Mouse (Mus musculus): ENCODE measurements around the gene Zswim8. TPM values are rescaled to one million over a fixed set of nuclear protein-coding genes. Genes with fewer than 3 reads are reported as not detected.

The Zswim8 gene
- polyA plus RNA-seq (2016; fragmentation: Nextera tagmentation; extraction: Ambion mirVana) = 26.1 and 34.4 TPM in 2 replicates

- Histone ChIP-seq H3K4me1 (peaks cover 36% of the 10 kb centered on the region), H3K27me3 (ENCODE audit: low read depth, poor library complexity, severe bottlenecking) (no peaks in the 10 kb centered on the region), H3K4me3 (peak within 1 kb of the TSS; percentile 99), H3K36me3 (peaks cover 48% of the 10 kb centered on the region), H3K9me3 (replicated peaks) (no peaks in the 10 kb centered on the region), H3K27ac (replicated peaks) (peak within 1 kb of the TSS; percentile 95)
- WGBS = under 1% methylated on average over 78 of the region's 80 CpGs
- DNase-seq (ENCODE audit: low spot score) = peak; percentile 91
Measured at GRCm38 (mm10) chr14:20707201-20708190, at the start of gene Zswim8. Zswim8 (plus strand) TSS chr14:20707552.

- Histone ChIP-seq H3K36me3 (no peaks in the 10 kb centered on the region), H3K27ac (replicated peaks) (no peak overlapping the region), H3K9me3 (replicated peaks) (no peaks in the 10 kb centered on the region), H3K4me3 (no peak overlapping the region), H3K4me1 (peaks cover 22% of the 10 kb centered on the region), H3K27me3 (ENCODE audit: low read depth, poor library complexity, severe bottlenecking) (peaks cover 26% of the 10 kb centered on the region)
- DNase-seq (ENCODE audit: low spot score) = no peak
Measured at GRCm38 (mm10) chr14:20658326-20658725, 49.0 kb upstream of the Zswim8 start.

- 81% methylated on average over 6 of the region's 6 CpGs for WGBS
- DNase-seq (ENCODE audit: low spot score) = no peak
- Histone ChIP-seq H3K4me1 (peaks cover 22% of the 10 kb centered on the region), H3K27ac (replicated peaks) (no peak overlapping the region), H3K36me3 (no peaks in the 10 kb centered on the region), H3K9me3 (replicated peaks) (no peaks in the 10 kb centered on the region), H3K4me3 (no peak overlapping the region), H3K27me3 (ENCODE audit: low read depth, poor library complexity, severe bottlenecking) (peaks cover 32% of the 10 kb centered on the region)
Measured at GRCm38 (mm10) chr14:20658902-20659301, 48.5 kb upstream of the Zswim8 start.

- no peaks in the 10 kb centered on the region for H3K9me3 ChIP-seq (replicated peaks)
- H3K4me1 ChIP-seq = peaks cover 28% of the 10 kb centered on the region
- WGBS = 94% methylated on average over 7 of the region's 7 CpGs
- no peaks in the 10 kb centered on the region for H3K36me3 ChIP-seq
- H3K4me3 ChIP-seq = no peak overlapping the region
- H3K27me3 ChIP-seq (ENCODE audit: low read depth, poor library complexity, severe bottlenecking) = peaks cover 35% of the 10 kb centered on the region
- H3K27ac ChIP-seq (replicated peaks) = no peak overlapping the region
- DNase-seq (ENCODE audit: low spot score) = no peak
Measured at GRCm38 (mm10) chr14:20659687-20660086, 47.7 kb upstream of the Zswim8 start.

- Histone ChIP-seq H3K27ac (replicated peaks) (peak overlapping the region; percentile 87), H3K4me1 (peaks cover 28% of the 10 kb centered on the region), H3K27me3 (ENCODE audit: low read depth, poor library complexity, severe bottlenecking) (peaks cover 41% of the 10 kb centered on the region), H3K4me3 (peak overlapping the region; percentile 75), H3K36me3 (no peaks in the 10 kb centered on the region), H3K9me3 (replicated peaks) (no peaks in the 10 kb centered on the region)
- peak; percentile 93 for DNase-seq (ENCODE audit: low spot score)
- WGBS = under 1% methylated on average over 52 of the region's 52 CpGs
Measured at GRCm38 (mm10) chr14:20660827-20661660, 46.3 kb upstream of the Zswim8 start.

GRCm38 (mm10) chr14:20661661-20662331 lies 45.6 kb upstream of the Zswim8 start:
- Histone ChIP-seq H3K9me3 (replicated peaks) (no peaks in the 10 kb centered on the region), H3K4me3 (peak overlapping the region; percentile 75), H3K4me1 (peaks cover 28% of the 10 kb centered on the region), H3K36me3 (no peaks in the 10 kb centered on the region), H3K27me3 (ENCODE audit: low read depth, poor library complexity, severe bottlenecking) (peaks cover 41% of the 10 kb centered on the region), H3K27ac (replicated peaks) (peak overlapping the region; percentile 87)
- WGBS = 10% methylated on average over 19 of the region's 19 CpGs
- DNase-seq (ENCODE audit: low spot score) = peak; percentile 44

- H3K36me3 ChIP-seq = no peaks in the 10 kb centered on the region
- H3K4me3 ChIP-seq = no peak overlapping the region
- H3K27me3 ChIP-seq (ENCODE audit: low read depth, poor library complexity, severe bottlenecking) = peaks cover 46% of the 10 kb centered on the region
- H3K27ac ChIP-seq (replicated peaks) = no peak overlapping the region
- DNase-seq (ENCODE audit: low spot score) = no peak
- WGBS = 86% methylated on average over 3 of the region's 3 CpGs
- no peaks in the 10 kb centered on the region for H3K9me3 ChIP-seq (replicated peaks)
- peaks cover 28% of the 10 kb centered on the region for H3K4me1 ChIP-seq
Measured at GRCm38 (mm10) chr14:20662740-20663139, 44.6 kb upstream of the Zswim8 start.

GRCm38 (mm10) chr14:20663601-20664000 lies 43.8 kb upstream of the Zswim8 start:
- no peak overlapping the region for H3K27ac ChIP-seq (replicated peaks)
- no peak overlapping the region for H3K4me3 ChIP-seq
- peaks cover 28% of the 10 kb centered on the region for H3K4me1 ChIP-seq
- H3K9me3 ChIP-seq (replicated peaks) = no peaks in the 10 kb centered on the region
- WGBS = 78% methylated on average over 2 of the region's 2 CpGs
- no peak for DNase-seq (ENCODE audit: low spot score)
- H3K36me3 ChIP-seq = no peaks in the 10 kb centered on the region
- H3K27me3 ChIP-seq (ENCODE audit: low read depth, poor library complexity, severe bottlenecking) = peaks cover 49% of the 10 kb centered on the region

- no peak for DNase-seq (ENCODE audit: low spot score)
- H3K4me1 ChIP-seq = peaks cover 28% of the 10 kb centered on the region
- H3K27ac ChIP-seq (replicated peaks) = no peak overlapping the region
- H3K27me3 ChIP-seq (ENCODE audit: low read depth, poor library complexity, severe bottlenecking) = peaks cover 56% of the 10 kb centered on the region
- H3K9me3 ChIP-seq (replicated peaks) = no peaks in the 10 kb centered on the region
- no peak overlapping the region for H3K4me3 ChIP-seq
- no peaks in the 10 kb centered on the region for H3K36me3 ChIP-seq
- 71% methylated on average over 3 of the region's 3 CpGs for WGBS
Measured at GRCm38 (mm10) chr14:20664436-20664835, 42.9 kb upstream of the Zswim8 start.

- H3K27me3 ChIP-seq (ENCODE audit: low read depth, poor library complexity, severe bottlenecking) = peaks cover 43% of the 10 kb centered on the region
- WGBS = 70% methylated on average over 1 of the region's 1 CpGs
- H3K27ac ChIP-seq (replicated peaks) = no peak overlapping the region
- H3K4me1 ChIP-seq = peaks cover 8% of the 10 kb centered on the region
- no peak for DNase-seq (ENCODE audit: low spot score)
- H3K4me3 ChIP-seq = no peak overlapping the region
- no peaks in the 10 kb centered on the region for H3K9me3 ChIP-seq (replicated peaks)
- H3K36me3 ChIP-seq = no peaks in the 10 kb centered on the region
Measured at GRCm38 (mm10) chr14:20667469-20667868, 39.9 kb upstream of the Zswim8 start.

GRCm38 (mm10) chr14:20668154-20668810 lies 39.1 kb upstream of the Zswim8 start, which contains the start of gene Synpo2l:
Synpo2l (minus strand) TSS chr14:20668354.
- 87% methylated on average over 8 of the region's 8 CpGs for WGBS
- no peak for DNase-seq (ENCODE audit: low spot score)

GRCm38 (mm10) chr14:20672990-20673389 lies 34.4 kb upstream of the Zswim8 start:
- Histone ChIP-seq H3K4me1 (peaks cover 14% of the 10 kb centered on the region), H3K27me3 (ENCODE audit: low read depth, poor library complexity, severe bottlenecking) (peaks cover 13% of the 10 kb centered on the region; the same call in 1 of the 2 replicates), H3K9me3 (replicated peaks) (no peaks in the 10 kb centered on the region), H3K4me3 (peak overlapping the region; percentile 84; the same call in 1 of the 2 replicates), H3K27ac (replicated peaks) (no peak overlapping the region), H3K36me3 (peaks cover 25% of the 10 kb centered on the region)
- WGBS = 92% methylated on average over 2 of the region's 2 CpGs
- DNase-seq (ENCODE audit: low spot score) = peak; percentile 26

More at GRCm38 (mm10) chr14:20668154-20668810, 39.1 kb upstream of the Zswim8 start, which contains the start of gene Synpo2l:
- Histone ChIP-seq H3K9me3 (replicated peaks) (no peaks in the 10 kb centered on the region), H3K27me3 (ENCODE audit: low read depth, poor library complexity, severe bottlenecking) (peaks cover 35% of the 10 kb centered on the region), H3K27ac (replicated peaks) (no peak within 1 kb of the TSS), H3K36me3 (no peaks in the 10 kb centered on the region), H3K4me1 (peaks cover 6% of the 10 kb centered on the region), H3K4me3 (no peak within 1 kb of the TSS)
